Mouse (Mus musculus) forebrain, embryonic 15.5 days (tissue): ENCODE measurements at regions not wholly inside any gene's neighbourhood (a gene's known extent, or its start where the extent isn't known, plus 50 kb on each side); places are given as distances from the start of the nearest gene placed in this dataset.
A peak's percentile ranks its signal among the peaks of the same experiment; 100 is the strongest.

ENCODE experiments used
- ATAC-seq: fragments of 200-750 bp; cut with Nextera tagmentation; replicated peaks from 2 replicates; pipeline ENCODE4 v1.8.0; 2017; ENCODE audit warnings: mild to moderate bottlenecking, moderate TSS enrichment, moderate library complexity
- H3K27ac ChIP-seq: fragments of 300-500 bp; sonication (generic); replicated peaks from 2 replicates; pipeline ENCODE4 v1.5.1; 2015; ENCODE audit warnings: mild to moderate bottlenecking, inconsistent platforms
- H3K27me3 ChIP-seq: fragments of 300-500 bp; sonication (generic); 2 replicates; pipeline ENCODE4 v1.6.1; 2015; ENCODE audit warnings: inconsistent platforms
- H3K36me3 ChIP-seq: fragments of 300-500 bp; sonication (generic); 2 replicates; pipeline ENCODE4 v1.6.1; 2015; ENCODE audit warnings: mild to moderate bottlenecking, inconsistent platforms
- H3K4me1 ChIP-seq: fragments of 300-500 bp; sonication (generic); 2 replicates; pipeline ENCODE4 v1.6.1; 2015; ENCODE audit warnings: inconsistent platforms
- H3K4me2 ChIP-seq: fragments of 300-500 bp; sonication (generic); replicated peaks from 2 replicates; pipeline ENCODE4 v1.6.1; 2015; ENCODE audit warnings: mild to moderate bottlenecking, inconsistent platforms
- H3K4me3 ChIP-seq: fragments of 300-500 bp; sonication (generic); 2 replicates; pipeline ENCODE4 v1.5.1; 2015; ENCODE audit warnings: mild to moderate bottlenecking, inconsistent platforms
- H3K9ac ChIP-seq: fragments of 300-500 bp; sonication (generic); replicated peaks from 2 replicates; pipeline ENCODE4 v1.6.1; 2015; ENCODE audit warnings: mild to moderate bottlenecking, inconsistent platforms
- H3K9me3 ChIP-seq: fragments of 300-500 bp; sonication (generic); 2 replicates; pipeline ENCODE4 v1.6.1; 2016; ENCODE audit warnings: inconsistent platforms
- WGBS: fragments of 180-500 bp; shearing (Covaris S2); methylation state at CpG from one replicate; pipeline ENCODE4 v1.1.7; 2015; ENCODE audit warnings: mixed read lengths; 5-methylcytosine and 5-hydroxymethylcytosine counted together

GRCm38 (mm10) chr3:131887670-131888069 is 197.4 kb upstream of the Dkk2 start:
- Histone ChIP-seq H3K9ac (no peak overlapping the region), H3K4me2 (no peak overlapping the region), H3K27me3 (no peaks in the 10 kb centered on the region), H3K4me1 (no peaks in the 10 kb centered on the region), H3K36me3 (no peaks in the 10 kb centered on the region), H3K27ac (no peak overlapping the region), H3K4me3 (no peak overlapping the region), H3K9me3 (no peaks in the 10 kb centered on the region)
- ATAC-seq, result no peak
- 80% methylated on average over 4 of the region's 4 CpGs for WGBS

DNA sequence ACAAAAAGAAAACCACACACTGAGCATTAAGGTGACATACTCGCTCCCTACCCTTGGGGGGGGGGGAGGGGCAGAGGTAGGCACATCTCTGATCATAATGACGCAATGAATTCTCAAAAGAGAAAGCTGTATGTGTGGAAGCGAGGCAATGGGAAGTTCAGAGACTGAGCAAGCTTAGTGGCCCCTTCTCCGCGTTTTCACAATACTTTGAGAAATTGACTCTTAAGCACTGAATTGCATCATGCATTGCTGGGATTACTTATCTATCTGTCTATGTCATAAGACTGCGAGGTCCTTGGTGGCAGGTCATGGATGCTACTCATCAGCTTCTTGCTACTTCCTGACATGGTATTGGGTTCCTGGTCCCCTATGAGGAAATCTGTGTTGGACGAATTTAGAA is 193.2 kb upstream of the Dkk2 start:
- whole genome bisulfite sequencing, result 89% methylated on average over 7 of the region's 7 CpGs
- H3K4me3 ChIP-seq, result no peak overlapping the region
- H3K9me3 ChIP-seq, result no peaks in the 10 kb centered on the region
- no peaks in the 10 kb centered on the region for H3K36me3 ChIP-seq
- no peak overlapping the region for H3K4me2 ChIP-seq
- H3K4me1 ChIP-seq, result no peaks in the 10 kb centered on the region
- no peak for ATAC-seq
- H3K9ac ChIP-seq, result no peak overlapping the region
- no peak overlapping the region for H3K27ac ChIP-seq
- no peaks in the 10 kb centered on the region for H3K27me3 ChIP-seq

GRCm38 (mm10) chr3:131893061-131893804 is 191.9 kb upstream of the Dkk2 start:
- no peak for ATAC-seq
- WGBS, result 46% methylated on average over 16 of the region's 16 CpGs
- no peak overlapping the region for H3K9ac ChIP-seq
- no peaks in the 10 kb centered on the region for H3K27me3 ChIP-seq
- no peak overlapping the region for H3K4me3 ChIP-seq
- no peaks in the 10 kb centered on the region for H3K9me3 ChIP-seq
- H3K36me3 ChIP-seq, result no peaks in the 10 kb centered on the region
- no peak overlapping the region for H3K4me2 ChIP-seq
- H3K27ac ChIP-seq, result no peak overlapping the region
- H3K4me1 ChIP-seq, result no peaks in the 10 kb centered on the region

GRCm38 (mm10) chr3:131895057-131895456 is 190.0 kb upstream of the Dkk2 start:
- no peak overlapping the region for H3K4me3 ChIP-seq
- ATAC-seq, result no peak
- no peak overlapping the region for H3K9ac ChIP-seq
- no peaks in the 10 kb centered on the region for H3K36me3 ChIP-seq
- H3K9me3 ChIP-seq, result no peaks in the 10 kb centered on the region
- 71% methylated on average over 1 of the region's 1 CpGs for WGBS
- H3K27me3 ChIP-seq, result no peaks in the 10 kb centered on the region
- H3K27ac ChIP-seq, result no peak overlapping the region
- H3K4me2 ChIP-seq, result no peak overlapping the region
- H3K4me1 ChIP-seq, result no peaks in the 10 kb centered on the region

GRCm38 (mm10) chr3:131913534-131913933 is 171.6 kb upstream of the Dkk2 start:
- Histone ChIP-seq H3K4me3 (no peak overlapping the region), H3K27me3 (no peaks in the 10 kb centered on the region), H3K9me3 (no peaks in the 10 kb centered on the region), H3K27ac (no peak overlapping the region), H3K4me1 (no peaks in the 10 kb centered on the region), H3K36me3 (no peaks in the 10 kb centered on the region), H3K9ac (no peak overlapping the region), H3K4me2 (no peak overlapping the region)
- 90% methylated on average over 6 of the region's 6 CpGs for WGBS
- no peak for ATAC-seq

- no peak overlapping the region for H3K27ac ChIP-seq
- H3K9ac ChIP-seq, result no peak overlapping the region
- no peak for ATAC-seq
- H3K27me3 ChIP-seq, result no peaks in the 10 kb centered on the region
- H3K4me3 ChIP-seq, result no peak overlapping the region
- H3K4me2 ChIP-seq, result no peak overlapping the region
- H3K4me1 ChIP-seq, result no peaks in the 10 kb centered on the region
- no peaks in the 10 kb centered on the region for H3K36me3 ChIP-seq
- H3K9me3 ChIP-seq, result no peaks in the 10 kb centered on the region
- 77% methylated on average over 3 of the region's 3 CpGs for WGBS
These were observed 170.7 kb upstream of the Dkk2 start for GRCm38 (mm10) chr3:131914372-131914771.

DNA sequence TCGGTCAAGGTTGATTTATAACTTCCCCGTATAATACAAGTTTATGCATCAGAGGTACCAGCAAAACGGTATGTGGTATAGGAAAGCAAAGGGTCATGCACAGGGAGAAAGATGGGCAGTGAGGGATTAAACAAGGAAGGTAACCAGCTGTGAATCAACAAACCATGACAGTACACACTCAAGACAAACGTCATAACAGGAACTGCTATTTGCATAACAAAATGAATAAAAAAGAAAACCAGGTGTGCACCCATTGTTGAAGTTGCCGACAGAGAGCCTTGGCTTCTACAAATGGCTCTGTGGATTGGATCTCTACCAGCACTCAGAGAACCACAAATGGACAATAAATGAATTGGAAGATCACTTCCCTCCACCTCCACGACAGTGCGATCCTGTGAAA is 170.1 kb upstream of the Dkk2 start:
- no peak for ATAC-seq
- Histone ChIP-seq H3K4me2 (no peak overlapping the region), H3K27me3 (no peaks in the 10 kb centered on the region), H3K9ac (no peak overlapping the region), H3K27ac (no peak overlapping the region), H3K9me3 (no peaks in the 10 kb centered on the region), H3K4me3 (no peak overlapping the region), H3K36me3 (no peaks in the 10 kb centered on the region), H3K4me1 (no peaks in the 10 kb centered on the region)
- 81% methylated on average over 7 of the region's 7 CpGs for WGBS

DNA sequence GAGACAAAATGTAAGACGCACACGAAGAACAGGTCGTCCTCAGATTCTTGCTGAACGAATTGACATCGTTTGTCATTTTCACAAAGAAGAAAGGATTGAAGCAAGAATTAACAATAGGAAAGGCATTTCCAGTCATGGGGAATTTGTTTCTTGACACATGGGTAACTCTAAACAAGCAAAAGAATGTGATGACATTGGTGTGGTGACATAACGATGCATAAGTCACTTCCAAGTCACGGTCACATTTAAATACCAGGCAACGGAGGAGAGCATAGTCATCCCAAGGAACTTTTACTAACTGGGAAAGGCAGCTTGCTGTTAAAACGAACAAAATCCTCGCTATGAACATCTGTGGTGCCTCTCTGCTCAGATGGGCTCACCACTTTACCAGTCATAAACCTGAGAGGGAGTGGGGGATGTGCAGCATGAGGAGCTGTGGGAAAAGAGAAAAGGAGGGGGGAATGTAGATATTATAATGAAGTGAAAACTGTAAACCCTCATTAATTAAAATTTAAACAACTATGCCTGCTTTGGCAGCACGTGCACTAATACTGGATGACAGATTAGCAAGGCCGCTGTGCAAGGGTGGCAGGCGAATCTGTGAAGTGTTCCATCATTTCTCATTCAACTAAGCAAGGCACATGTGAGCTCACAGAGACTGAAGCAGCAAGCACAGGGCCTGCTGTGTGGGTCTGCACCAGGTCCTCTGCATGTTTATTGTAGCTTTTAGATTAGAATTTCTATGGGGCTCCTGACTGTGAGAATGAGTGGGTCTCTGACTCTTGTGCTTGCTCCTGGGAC is 167.2 kb upstream of the Dkk2 start:
- WGBS, result 70% methylated on average over 13 of the region's 13 CpGs
- no peak overlapping the region for H3K9ac ChIP-seq
- H3K4me2 ChIP-seq, result no peak overlapping the region
- H3K4me3 ChIP-seq, result no peak overlapping the region
- no peaks in the 10 kb centered on the region for H3K27me3 ChIP-seq
- peak; percentile 69 for ATAC-seq
- no peaks in the 10 kb centered on the region for H3K36me3 ChIP-seq
- H3K9me3 ChIP-seq, result no peaks in the 10 kb centered on the region
- no peaks in the 10 kb centered on the region for H3K4me1 ChIP-seq
- H3K27ac ChIP-seq, result no peak overlapping the region

DNA sequence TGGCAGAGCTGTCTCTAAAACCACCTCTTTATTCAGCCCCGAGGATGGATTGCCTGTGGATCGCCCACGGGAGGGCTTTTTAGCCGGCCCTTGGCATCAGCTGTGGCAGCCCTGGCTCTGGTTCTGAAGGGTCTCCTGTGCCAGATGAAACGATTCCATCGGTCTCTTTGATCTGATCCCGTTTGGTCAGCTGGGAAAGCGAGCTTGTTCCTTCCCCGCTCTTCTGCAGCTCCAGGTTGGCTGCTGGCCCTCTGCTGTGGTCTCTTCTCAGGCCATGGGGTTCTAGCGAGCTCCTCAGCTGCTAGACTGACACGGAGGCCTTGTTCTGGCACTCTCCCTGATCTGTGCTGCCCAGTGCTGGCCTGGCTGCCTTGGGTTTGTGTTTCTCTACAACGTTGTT is 165.6 kb upstream of the Dkk2 start:
- no peaks in the 10 kb centered on the region for H3K4me1 ChIP-seq
- H3K36me3 ChIP-seq, result no peaks in the 10 kb centered on the region
- H3K9ac ChIP-seq, result no peak overlapping the region
- H3K27me3 ChIP-seq, result no peaks in the 10 kb centered on the region
- H3K27ac ChIP-seq, result no peak overlapping the region
- peak; percentile 66 for ATAC-seq
- 63% methylated on average over 12 of the region's 12 CpGs for WGBS
- no peak overlapping the region for H3K4me3 ChIP-seq
- no peak overlapping the region for H3K4me2 ChIP-seq
- H3K9me3 ChIP-seq, result no peaks in the 10 kb centered on the region

DNA sequence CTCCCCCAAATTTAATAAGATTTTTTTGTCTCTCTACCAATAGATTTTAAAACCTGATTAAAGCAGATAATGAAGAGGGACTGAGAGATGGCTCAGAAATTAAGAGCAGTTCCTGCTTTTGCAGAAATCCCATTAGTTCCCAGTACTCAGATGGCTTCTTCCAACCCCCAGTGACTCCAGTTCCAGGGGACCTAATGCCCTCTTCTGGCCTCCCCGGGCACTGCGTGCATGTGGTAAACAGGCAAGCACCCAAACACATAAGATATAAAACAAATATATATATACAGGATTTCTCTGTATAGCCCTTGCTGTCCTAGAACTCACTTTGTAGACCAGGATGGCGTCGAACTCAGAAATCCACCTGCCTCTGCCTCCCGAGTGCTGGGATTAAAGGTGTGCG is 163.9 kb upstream of the Dkk2 start:
- H3K27me3 ChIP-seq, result no peaks in the 10 kb centered on the region
- 94% methylated on average over 6 of the region's 6 CpGs for WGBS

DNA sequence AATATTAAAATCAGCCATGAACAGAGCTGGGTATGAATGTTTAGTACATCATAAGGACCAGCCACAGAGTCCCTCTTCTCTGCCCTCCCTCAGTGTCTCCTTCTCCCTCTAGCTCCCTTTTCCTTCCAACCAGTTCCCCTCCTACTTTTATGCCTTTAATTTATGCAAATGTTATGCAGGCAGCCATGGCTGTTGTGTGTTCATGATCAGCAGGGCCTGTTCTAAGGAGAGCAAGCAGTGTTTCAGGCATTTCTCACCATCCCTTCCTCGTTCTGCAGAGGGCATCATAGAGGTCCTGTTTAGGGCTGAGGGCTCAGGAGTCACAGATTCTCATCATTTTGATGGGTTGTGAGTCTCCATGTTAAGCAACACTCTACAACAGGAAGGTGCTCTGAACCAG is 162.4 kb upstream of the Dkk2 start:
- no peaks in the 10 kb centered on the region for H3K4me1 ChIP-seq
- no peaks in the 10 kb centered on the region for H3K27me3 ChIP-seq
- no peak overlapping the region for H3K4me3 ChIP-seq
- H3K27ac ChIP-seq, result no peak overlapping the region
- peak; percentile 65; the same call in 1 of the 2 replicates for ATAC-seq
- 34% methylated on average over 1 of the region's 1 CpGs for WGBS
- no peaks in the 10 kb centered on the region for H3K36me3 ChIP-seq
- H3K4me2 ChIP-seq, result no peak overlapping the region
- no peaks in the 10 kb centered on the region for H3K9me3 ChIP-seq
- no peak overlapping the region for H3K9ac ChIP-seq

More for the DNA sequence above, 163.9 kb upstream of the Dkk2 start:
- Histone ChIP-seq H3K27ac (no peak overlapping the region), H3K4me1 (no peaks in the 10 kb centered on the region), H3K9me3 (no peaks in the 10 kb centered on the region), H3K9ac (no peak overlapping the region), H3K4me3 (no peak overlapping the region), H3K4me2 (no peak overlapping the region), H3K36me3 (no peaks in the 10 kb centered on the region)
- no peak for ATAC-seq

GRCm38 (mm10) chr3:131940896-131941295 is 144.2 kb upstream of the Dkk2 start:
- no peak for ATAC-seq
- 44% methylated on average over 7 of the region's 7 CpGs for WGBS
- H3K36me3 ChIP-seq, result no peaks in the 10 kb centered on the region

More at GRCm38 (mm10) chr3:131940896-131941295, 144.2 kb upstream of the Dkk2 start:
- H3K4me2 ChIP-seq, result no peak overlapping the region
- no peak overlapping the region for H3K27ac ChIP-seq
- no peaks in the 10 kb centered on the region for H3K4me1 ChIP-seq
- no peak overlapping the region for H3K9ac ChIP-seq
- H3K4me3 ChIP-seq, result no peak overlapping the region
- H3K9me3 ChIP-seq, result no peaks in the 10 kb centered on the region
- no peaks in the 10 kb centered on the region for H3K27me3 ChIP-seq
